Mouse (Mus musculus) right cerebral cortex, adult 2 months (tissue): Measurements from ENCODE around the gene Plppr5.

Experiments
- DNase-seq, 2 experiments: peaks; one replicate each; pipeline ENCODE4 v3.0.0; 2021 to 2022; ENCODE audit warnings: low spot score in 2 of 2

The Plppr5 gene

DNA sequence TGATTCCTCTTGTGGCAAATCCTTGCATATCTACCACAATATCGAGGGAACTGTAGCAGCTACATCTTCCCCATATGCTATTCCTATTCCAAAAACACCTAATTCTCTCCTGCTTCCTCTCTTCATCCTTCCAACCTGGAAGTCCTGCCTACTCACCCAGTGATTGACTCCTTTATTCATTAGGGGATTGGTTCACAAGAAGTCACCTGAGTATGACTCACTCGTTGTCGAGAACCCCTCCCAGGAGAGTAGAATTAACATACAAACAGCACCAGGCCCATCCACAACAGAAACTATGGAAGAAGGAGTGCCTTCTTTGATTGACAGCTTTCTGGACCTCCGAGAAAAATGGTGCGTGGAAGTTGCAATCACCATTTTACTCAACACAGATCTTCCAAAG is 121.7 kb downstream of the Plppr5 start:
- no peak for DNase-seq

DNA sequence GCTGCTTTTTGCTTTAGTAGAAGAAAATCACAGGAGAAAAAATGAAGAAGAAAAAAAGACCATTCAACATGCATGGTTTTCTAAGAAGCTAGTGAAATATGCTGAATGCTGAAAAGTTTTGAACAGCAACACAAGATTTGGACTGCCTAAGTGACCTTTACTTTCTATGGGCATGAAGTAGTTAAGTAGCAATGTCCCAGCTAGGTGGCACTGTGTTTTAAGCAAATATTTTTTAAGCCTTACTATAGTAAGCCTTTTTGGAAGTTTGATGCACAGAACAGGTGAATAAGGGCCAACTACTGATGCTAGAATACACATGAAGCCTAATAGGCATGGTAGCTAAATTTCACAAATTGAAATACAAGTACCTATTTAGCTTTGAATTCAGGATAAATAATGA is 134.2 kb downstream of the Plppr5 start:
- DNase-seq: no peak

GRCm38 (mm10) chr3:117716534-117717280 is 142.1 kb downstream of the Plppr5 start:
- DNase-seq: peak; percentile 69 to 74

GRCm38 (mm10) chr3:117723390-117723789 is 148.8 kb downstream of the Plppr5 start:
- DNase-seq: no peak

DNA sequence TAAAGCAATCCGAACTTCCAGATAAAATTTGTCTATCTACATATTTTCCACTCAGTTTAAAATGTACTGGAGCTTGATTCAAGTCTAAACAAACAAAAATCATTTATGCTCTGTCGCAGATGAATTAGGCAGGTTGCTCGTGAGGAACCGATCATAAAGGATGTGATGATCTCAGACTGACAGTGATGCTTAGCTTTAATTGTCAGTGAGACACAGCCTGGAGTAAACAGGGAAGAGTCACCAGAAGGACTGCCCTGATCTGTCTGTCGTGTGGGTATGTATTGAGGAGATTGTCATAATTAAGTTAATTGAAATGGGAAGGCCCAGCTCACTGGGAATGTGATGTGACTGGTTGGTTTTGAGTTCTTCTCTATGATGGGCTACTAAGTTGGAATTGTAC is 149.9 kb downstream of the Plppr5 start:
- DNase-seq: no peak

DNA sequence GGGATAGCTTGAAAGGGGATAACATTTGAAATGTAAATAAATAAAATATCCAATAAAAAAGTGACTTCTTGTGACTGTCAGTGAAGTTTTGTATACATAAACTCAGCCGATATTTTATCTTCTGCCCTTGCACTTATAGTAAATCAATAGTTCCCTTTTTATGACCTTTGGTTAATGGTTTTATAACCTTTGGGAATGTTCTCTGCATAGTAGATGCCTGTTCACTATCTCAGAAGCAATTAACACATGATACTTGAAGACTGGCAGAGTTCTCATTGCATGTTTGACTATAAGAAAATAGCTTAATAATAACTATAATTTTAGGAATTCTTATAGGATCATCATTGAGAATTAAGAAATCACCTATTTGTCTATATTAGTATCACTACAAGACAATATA is 150.9 kb downstream of the Plppr5 start:
- no peak for DNase-seq

DNA sequence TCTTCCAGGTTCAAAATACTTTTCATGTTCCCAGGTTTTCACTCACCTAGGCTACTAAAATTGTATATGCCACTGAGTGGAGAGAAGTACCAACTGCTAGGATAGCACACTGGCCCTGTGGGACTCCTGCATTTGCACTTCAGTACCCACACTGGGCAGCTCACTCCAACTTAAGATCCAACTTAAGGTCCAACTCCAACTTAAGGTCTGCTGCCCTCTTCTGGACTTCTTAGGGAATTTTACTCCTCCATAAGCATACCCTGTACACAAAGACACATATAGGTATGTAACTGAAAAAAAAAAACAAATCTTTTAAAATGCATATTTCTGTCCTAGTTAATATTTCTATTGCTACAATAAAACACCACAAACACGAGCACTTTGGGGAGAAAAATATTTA is 153.5 kb downstream of the Plppr5 start:
- DNase-seq: no peak

- no peak for DNase-seq
Measured at GRCm38 (mm10) chr3:117729121-117730072, 154.8 kb downstream of the Plppr5 start.

- DNase-seq: no peak
Measured at GRCm38 (mm10) chr3:117731545-117731944, 156.9 kb downstream of the Plppr5 start.

GRCm38 (mm10) chr3:117732661-117733060 is 158.0 kb downstream of the Plppr5 start:
- no peak for DNase-seq
